Mouse (Mus musculus): Measurements from ENCODE around the gene Gys2.
"Not testable (repeated sequence)": the region's sequence is repeated elsewhere in the genome, so short reads cannot be mapped to it uniquely, and the experiment has no call there.

Gys2 gene

DNA sequence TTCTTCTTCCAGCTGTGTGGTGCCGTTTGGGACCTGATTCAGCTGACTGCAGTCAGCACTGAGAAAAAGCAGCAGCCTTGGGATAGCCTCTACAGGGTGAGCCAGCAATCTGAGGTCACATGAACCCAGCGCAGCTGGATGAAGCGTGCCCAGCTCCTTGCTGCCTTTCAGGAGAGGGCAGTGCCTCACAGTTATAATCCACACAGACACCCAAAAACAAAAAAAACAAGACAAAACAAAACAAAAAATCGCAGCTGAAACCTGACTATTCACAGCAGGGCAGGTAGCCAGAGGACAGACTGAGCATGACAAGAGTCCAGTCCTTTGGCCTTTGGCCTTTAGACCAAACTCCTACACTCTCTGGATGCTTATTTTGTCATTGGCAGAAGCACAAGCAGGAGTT is at the start of gene Gys2:
Gene Gys2, minus strand, starts transcription at position 309 of the 403 bp plus-strand sequence.
- DNase-seq (ENCODE audit: low read depth) = no peak

DNA sequence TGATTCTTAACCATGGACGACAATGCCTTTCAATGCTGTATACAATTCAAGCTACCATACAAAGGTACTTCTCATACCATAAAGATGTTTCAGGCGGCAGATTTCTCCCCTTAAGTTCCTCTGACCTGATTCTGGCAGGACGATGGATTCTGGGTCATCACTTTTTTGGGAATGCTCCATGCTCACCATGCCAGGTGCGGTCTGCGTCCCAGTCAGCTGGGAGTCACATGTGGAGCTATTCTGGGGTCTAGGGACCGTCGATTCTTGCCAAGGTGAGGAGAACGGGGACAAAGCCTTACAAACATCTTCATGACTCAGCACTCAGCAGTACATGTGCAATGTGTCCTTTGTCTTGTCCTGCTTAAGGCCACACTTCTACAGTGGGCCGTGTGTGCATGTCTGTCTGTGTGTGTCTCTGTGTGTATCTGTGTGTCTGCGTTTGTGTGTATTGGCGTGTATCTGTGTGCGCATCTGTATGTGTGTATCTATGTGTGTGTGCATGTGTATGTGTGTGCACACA is 48.7 kb upstream of the Gys2 start:
- no peak for DNase-seq (ENCODE audit: low read depth)

DNA sequence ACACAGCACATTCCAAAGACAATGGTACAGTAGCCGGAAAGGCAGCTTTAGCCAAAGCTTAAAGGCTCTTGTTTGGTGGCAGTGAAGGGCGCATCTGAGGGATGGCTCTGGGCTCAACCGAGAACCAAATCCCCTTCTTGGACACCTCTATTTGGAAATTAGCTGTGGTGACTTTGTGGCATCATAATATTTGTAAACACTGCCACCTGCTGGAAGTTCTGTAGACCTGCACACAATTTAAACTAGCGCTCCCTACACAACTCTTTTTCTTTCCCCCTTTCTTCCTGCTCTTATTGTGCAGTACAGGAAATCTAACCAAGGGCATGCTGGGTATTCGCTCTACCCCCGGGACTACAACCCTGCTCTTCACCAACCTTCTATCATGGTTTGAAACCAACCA is 46.2 kb upstream of the Gys2 start:
- DNase-seq (ENCODE audit: low read depth) = no peak

DNA sequence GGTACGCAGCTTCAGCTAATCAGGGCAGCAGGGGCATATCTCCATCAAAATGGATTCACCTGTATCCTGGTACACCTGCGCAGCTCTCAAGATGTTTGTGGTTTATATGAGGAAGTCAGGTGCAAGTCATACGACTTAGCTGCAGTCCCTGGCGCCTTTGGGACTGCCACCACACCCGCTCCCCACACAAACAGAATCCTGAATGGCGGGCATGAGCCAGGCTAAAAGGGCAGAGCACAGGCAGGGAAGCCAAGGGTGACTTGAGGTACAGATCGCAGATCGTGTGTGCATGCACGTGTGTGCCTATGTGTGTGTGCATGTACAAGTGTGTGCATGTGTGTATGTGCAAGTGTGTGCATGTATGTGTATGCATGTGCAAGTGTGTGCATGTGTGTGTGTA is 42.5 kb upstream of the Gys2 start:
- DNase-seq (ENCODE audit: low read depth) = not testable (repeated sequence)

DNA sequence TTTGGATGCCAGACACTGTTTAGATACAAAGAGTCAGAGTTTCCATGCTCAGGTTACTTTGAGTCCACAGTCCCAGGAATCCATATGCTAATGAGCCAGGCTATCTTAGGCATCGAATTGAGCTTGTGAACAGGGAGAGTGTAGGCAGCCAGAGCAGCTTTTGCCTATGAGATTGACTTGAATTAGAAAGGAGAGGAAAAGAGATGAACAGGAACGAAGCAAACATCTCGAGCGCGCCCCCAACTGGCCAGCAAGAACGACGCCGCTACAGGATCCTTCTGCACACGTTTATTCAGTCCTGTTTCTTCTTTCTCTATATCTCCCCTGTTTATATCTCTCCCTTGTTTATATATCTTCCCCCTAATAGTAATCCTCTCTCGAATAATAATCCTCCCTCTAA is 42.0 kb upstream of the Gys2 start:
- DNase-seq (ENCODE audit: low read depth) = no peak

DNA sequence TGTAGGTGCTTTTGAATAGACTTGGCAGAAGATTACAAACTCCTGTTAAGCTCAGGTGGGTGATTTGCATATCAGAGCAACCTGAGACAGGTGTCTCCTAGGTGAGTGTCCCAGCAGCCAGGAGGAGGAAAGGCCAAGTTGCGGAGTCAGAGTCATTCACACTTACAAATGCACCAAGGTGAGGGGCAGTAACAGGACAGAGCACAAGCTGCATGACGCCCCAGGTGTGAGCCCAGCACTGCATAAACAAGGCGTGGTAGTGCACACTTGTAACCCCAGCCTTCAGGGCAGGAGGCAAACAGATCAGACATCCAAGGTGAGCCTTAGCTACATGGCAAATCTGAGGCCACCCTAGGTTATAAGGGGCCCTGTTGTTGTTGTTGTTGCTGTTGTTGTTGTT is 40.0 kb upstream of the Gys2 start:
- DNase-seq (ENCODE audit: low read depth) = no peak

DNA sequence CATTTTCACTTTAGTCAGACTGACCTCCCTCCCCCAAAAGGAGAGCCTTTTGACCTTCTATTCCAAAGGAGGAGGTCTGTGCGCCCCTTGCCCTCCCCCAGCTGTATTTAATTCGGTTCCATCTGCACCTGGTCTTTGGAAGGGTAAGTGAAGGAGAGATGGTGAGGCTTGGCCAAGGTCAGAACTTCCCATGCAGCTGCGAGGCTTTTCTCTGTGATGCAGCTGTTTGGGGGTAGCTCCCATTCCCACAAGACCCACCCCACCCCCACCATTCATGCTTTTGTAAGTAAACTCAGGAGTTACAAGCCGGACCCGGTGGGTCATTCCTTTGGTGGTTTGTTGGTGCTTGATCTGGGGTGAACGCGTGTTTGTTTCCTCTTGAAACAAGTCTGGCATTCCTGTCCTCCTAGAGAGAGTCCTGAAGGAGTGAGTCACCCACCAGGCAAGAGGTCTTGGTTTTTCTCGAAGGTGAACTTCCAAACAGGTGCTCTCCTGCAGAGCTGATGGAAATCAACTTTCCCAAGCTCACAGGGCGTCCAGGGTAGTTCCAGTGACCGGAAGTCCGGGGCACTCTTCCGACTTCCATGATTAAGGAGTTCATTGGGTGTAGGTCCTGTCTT is 38.7 kb upstream of the Gys2 start:
- no peak for DNase-seq (ENCODE audit: low read depth)

DNA sequence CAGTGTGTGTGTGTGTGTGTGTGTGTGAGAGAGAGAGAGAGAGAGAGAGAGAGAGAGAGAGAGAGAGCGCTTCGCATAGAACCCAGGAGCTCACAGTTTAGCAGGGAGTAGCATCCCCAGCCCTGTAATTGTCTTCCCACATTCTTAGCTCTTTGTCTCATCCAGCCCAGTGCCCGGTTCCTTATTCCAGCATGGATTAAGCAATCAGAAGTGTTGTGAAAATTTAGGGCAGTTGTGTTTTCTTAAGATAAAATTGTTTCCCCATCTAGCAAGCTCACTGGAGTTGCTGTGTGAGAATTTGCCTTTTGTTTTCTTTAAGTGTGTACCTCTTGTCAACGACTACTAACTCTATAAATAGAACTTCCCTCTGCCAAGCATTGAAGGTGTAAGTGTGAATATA is 35.8 kb upstream of the Gys2 start:
- DNase-seq (ENCODE audit: low read depth) = no peak

DNA sequence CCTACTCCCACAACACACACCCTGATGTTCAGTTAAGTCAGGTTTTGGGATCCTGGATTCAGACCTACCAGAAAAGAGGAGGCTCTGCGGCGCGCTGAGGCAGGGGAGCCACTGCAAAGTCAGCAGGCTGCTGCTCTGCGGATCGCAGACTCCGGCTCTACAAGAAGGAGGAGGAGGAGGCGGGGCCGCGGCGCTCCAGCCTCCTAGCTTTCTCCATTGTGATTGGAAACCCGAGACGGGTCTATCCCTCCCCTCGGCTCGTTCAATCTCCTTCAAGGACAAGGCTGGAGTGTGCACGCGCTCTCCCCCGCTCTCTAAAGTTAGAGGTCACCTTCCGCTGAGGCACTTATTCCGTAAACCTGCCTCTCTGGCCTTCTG is 34.9 kb upstream of the Gys2 start, which contains the start of gene Ldhb:
Gene Ldhb, minus strand, starts transcription at position 173 of the 378 bp plus-strand sequence.
- DNase-seq (ENCODE audit: low read depth) = peak; percentile 81

DNA sequence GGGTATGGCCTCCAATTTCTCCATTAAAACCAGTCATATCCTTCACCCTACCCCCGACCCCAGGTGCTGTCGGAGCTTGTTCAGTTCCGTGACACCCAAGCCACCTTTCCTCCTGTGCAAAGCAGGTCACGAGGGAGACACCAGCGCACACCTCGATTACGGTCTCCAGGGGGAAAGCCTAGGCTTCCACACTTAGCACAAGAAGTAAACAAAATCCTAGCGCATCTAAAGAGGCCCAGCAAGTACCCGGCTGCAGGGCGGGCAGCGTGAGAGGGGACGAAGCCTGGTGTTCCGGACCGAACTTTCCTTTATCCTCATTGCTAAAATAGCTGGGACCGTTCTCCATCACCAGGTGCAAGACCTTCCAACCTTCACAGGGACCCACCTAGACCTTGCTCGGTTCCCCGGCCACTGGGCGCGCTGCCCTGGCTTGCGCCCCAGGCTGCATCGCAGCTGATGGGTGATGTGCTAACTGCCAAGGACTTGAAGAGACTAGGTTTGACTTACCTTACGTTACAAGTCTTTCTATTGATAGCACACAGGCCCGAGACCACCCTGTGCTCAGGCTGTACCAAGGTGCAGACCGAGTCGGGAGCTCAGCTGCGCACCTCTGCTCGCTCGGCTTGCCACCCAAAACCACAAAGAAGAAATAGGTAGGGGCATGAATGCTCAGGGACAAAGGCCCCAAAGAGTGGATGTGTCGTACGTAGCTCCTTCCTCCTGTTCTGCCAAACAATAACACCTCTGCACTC is 34.3 kb upstream of the Gys2 start:
- DNase-seq (ENCODE audit: low read depth) = no peak

DNA sequence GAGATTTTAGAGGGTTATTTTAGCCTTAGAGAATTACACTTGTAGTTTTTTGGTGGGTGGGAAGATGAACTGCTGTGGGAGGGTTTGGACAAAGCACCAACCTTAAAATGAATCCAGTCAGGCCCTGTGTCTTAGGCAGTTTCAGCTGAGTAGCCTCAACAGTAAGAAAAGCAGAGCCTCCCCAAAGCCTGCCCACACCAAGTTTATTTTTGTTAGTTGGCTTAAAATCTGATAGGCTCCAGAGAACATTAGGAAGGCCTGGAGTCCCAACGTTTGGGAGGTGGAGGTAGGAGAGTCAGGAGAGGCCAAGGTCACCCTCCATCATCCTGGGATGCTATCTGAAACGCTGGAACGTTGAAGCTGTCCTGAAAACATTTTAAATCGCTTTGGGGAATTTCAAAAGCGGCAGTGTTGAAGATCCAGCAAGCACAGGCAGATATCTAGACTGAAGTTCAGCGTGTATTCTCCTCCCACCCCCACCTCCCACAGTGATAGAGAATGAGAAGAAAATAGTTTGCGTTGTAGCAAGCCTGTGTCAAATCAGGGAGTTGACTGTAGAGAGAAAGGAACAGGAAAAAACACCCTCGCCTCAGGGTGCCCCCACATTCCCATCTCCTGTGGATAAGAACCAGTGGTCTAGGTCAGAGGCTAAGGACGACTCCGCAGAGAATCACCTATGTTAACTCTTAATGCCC is 33.6 kb upstream of the Gys2 start:
- no peak for DNase-seq (ENCODE audit: low read depth)

DNA sequence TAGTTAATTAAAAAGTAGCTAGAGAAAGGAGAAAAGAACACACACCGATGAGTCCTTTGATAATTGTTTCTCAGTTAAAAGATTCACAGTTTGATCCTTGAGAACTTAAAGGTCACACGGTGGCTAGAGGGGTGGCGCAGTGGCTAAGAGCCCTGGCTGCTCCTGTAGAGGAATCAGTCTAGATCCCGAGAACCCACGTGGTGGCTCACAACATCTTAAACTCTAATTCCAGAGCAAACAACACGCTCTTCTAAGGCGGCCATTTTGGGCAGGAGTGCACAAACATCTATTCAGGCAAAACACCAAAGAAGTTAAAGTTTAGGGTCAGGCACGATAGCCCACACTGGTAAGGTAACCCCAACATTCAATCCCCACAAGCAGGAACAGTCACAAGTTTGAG is 30.7 kb upstream of the Gys2 start:
- no peak for DNase-seq (ENCODE audit: low read depth)

DNA sequence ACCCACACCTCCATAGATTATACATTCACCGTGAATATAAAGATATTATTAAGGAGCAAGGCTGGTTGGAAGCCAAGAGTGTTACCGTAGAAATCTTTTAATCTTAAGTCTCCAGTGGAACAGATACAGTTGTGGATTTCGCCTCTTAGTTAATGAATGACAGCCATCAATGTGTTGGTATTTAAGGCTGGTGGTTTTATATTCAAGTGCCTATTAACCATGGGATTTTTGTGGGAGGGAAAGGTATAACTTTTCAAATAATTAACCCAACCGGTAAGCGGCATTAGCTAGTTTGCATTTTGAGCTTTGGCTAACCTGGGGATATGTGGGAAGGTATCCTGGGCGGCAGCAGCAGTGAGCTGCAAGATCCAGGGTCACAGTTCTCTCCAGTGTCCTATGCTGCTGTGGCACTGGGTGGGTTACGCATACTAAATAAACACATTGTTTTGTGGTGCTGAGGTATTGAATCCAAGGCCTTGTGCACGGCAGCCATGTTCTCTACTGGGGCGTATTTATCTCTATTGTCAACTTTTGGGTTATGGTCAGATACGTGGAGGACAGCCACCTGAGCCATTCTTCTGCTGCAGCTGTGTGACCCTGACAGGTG is 29.7 kb upstream of the Gys2 start:
- no peak for DNase-seq (ENCODE audit: low read depth)

DNA sequence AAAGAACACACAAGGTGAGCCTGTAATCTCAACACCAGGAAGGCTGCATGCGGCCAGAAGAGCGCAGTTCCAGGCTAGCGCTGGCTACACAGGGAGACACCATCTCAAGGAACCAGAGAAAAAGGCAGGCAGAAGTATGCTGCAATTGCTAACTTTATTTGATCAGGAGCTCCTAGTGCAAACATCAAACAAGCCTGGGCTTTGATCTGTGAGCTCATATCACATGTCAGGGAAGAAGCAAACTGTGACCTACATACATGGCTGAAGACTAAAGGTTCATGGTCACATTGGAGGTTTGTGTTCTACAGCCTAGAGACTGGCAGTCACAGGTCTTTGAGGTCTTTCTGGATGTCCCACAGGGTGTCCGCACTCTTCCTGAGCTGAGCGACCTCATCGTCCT is 17.2 kb upstream of the Gys2 start:
- not testable (repeated sequence) for DNase-seq (ENCODE audit: low read depth)

DNA sequence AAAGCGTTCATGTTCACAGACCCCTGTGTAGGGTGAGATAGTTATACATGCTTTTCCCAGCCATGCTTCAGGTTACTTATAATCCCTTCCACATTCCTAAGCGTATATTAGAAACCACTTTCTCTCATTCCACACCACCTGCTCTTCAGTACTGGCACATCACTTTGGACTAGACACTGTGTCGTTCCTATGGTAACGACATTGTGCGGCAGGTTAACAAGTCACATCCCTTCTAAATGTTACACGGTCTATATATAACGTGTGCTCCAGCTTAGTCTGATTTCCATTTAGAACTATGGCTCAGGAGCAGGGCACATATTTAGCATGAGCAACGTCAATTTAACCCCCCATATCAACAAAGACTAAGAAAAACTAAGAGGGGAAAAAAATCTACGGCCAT is 14.7 kb upstream of the Gys2 start:
- DNase-seq (ENCODE audit: low read depth) = no peak

DNA sequence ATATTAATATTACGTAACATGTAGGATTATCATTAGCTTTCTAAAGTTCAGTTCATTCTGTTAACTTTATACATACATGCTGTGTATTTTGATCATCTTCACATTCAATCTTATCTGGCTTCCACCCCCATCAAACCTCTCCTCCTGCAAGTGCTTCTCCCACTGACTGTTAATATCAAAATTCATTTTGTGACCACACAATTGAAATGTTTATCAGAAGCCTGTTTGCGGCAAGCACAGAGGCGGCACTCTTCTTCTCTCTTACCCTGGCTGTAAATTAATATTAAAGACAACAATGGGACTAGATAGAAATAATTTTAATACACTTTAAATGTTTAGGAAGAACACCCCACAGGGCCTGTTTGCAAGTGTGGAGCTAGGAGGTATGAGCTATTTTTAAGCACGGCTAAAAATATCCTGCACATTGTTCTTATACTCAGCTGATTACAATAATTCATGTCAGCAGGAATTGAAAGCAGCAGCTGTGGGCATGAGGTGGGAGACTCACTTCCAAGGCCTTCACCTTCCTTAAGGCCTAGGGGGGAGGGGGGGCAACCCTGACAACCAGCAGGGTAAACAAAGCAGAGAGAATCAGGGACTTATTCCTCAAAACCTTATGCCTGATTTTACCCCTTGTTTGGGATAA is 12.7 kb upstream of the Gys2 start:
- DNase-seq (ENCODE audit: low read depth) = no peak

DNA sequence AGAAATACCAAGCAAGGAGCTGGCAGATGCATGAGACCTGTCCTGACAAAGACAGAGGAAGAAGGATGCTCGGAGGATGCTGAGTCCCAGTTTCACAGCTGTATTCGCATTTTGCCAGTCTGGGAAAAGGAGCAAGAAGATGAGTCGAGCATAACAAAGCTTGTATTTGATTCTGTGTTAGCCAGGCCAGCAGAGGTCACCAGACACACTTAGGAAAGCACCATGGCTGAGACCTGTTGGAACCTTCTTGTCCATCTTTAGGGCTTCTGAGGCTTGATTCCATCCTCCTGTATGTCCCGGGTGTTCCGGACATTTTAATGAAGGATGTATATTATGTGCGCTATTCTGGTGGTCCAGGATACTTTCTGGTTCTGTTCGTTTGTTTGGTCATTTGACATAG is 4.3 kb upstream of the Gys2 start:
- peak; percentile 2 for DNase-seq (ENCODE audit: low read depth)

DNA sequence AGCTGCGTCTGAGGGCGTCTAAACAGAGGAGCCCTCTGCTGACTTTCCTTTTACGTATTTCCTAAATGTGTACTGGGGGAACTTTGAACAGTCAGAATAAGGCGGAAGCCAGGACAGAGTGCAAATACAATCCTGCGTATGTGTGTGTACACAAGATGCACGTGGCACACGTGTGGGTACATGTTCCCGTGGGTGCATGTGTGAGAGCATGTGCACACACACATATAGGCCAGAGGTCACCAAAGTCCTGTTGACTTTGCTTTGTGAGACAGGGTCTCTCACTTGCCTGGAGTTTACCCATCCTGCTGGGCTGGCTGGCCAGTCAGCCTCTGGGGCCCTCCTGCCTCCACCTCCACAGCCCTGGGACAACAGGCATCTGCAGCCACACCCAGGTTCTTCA is 1.8 kb downstream of the Gys2 start:
- DNase-seq (ENCODE audit: low read depth) = no peak

DNA sequence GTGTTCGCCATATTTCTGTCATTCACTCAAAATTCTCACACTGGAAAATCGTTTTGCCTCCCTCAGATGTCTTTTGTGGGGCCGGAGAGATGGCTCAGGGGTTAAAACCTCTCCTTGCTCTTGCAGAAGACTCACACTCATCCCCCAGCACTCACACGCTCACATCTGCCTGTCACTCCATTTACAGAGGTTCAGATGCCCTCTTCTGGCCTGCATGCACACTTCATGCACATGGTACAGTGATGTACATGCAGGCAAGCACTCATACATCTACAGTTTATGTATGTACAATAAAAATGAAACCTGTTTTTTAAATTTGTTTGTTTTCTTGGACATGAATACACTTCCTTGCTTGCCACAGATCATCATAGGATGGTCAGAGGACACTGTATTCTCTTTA is 3.3 kb downstream of the Gys2 start:
- peak; percentile 2 for DNase-seq (ENCODE audit: low read depth)

DNA sequence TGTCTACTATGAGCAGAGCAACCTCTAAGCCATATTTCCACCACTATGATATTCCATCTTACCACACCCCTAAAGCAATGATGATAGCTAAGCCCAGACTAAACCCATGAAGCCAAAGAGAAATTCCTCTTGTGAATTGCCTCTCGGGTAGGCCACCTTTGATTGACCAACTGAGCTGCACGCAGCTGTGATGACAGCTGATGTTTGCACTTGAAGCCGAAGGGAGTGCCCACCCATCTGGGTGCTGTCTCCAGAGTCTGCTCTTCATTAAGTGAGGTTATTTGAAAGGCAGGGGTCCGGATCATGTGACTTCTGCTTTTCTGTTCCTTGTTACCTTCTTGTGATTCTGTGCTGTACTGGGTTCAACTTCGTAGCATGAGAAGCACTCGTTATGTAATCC is 10.7 kb downstream of the Gys2 start:
- DNase-seq (ENCODE audit: low read depth) = no peak

DNA sequence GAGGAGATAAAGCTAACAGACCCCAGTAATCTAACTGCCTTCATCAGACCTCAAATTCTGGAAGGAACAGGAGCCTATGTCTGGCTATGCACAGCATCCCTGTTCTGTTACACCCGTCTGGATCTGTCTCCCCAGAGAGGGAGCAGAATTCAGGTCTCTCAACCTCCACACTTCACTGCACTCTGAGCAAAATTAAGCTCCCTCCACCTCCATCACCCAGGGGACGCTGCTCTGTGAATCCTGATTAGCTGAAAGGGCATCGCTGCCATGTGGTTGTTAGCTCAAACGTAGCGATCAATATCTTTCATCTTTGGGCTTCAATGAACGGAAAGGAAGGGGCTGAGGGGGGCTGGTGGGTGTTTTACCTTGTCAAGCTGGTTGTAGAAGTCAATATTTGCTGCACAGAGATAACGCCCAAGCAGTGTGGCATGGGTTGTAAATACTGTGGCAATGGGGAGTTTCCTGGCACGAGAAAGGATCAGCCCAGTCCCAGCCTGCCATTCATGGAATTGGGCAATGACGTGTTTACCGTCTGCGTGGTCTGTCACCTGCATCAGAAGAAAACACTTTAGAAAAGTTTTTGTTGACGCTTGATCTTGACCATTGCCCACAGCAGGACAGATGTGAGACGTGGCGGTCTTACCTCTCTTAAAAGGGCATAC is 13.8 kb downstream of the Gys2 start:
- DNase-seq (ENCODE audit: low read depth) = no peak

DNA sequence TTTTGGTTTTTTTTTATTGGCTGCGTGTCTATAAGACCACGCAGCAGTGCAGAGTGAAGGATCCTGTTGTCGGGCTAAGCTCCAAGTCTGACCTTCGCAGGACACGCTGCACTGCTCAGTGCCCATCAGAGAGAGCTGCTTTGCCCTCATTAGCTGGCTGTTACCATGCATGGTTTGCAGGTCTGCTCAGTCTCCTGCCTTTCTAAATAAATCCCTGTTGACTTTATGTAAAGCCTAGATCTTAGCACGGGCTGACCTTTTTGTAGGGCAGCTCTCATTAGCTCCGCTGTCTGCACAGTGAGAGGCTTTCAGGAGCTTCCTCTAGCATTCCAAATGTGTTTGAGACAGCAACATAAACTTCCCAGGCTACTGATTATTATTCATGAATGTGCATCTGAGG is 14.9 kb downstream of the Gys2 start:
- no peak for DNase-seq (ENCODE audit: low read depth)
